Mouse (Mus musculus) testis, adult 2 months (tissue): ENCODE measurements at regions not wholly inside any gene's neighbourhood (a gene's known extent, or its start where the extent isn't known, plus 50 kb on each side); places are given as distances from the start of the nearest gene placed in this dataset.

Source experiments
- H3K27ac ChIP-seq: fragments of 200-500 bp; 2 replicates; pipeline ENCODE4 v1.5.1; 2012; ENCODE audit warnings: low read depth, low read length; ENCODE audit not compliant: control insufficient read depth, insufficient read depth
- H3K27me3 ChIP-seq: fragments of 200-500 bp; 2 replicates; pipeline ENCODE4 v1.6.1; 2012; ENCODE audit warnings: mild to moderate bottlenecking, low read length, moderate library complexity; ENCODE audit not compliant: control insufficient read depth, insufficient read depth
- H3K36me3 ChIP-seq: fragments of 200-500 bp; 2 replicates; pipeline ENCODE4 v1.6.1; 2012; ENCODE audit warnings: mild to moderate bottlenecking, low read length; ENCODE audit not compliant: control insufficient read depth, insufficient read depth
- H3K4me1 ChIP-seq: fragments of 200-500 bp; 2 replicates; pipeline ENCODE4 v1.6.1; 2012; ENCODE audit warnings: low read length; ENCODE audit not compliant: control insufficient read depth, insufficient read depth
- H3K4me3 ChIP-seq: fragments of 200-500 bp; 2 replicates; pipeline ENCODE4 v1.5.1; 2012; ENCODE audit warnings: low read depth, mild to moderate bottlenecking, low read length, moderate library complexity, mixed read lengths; ENCODE audit not compliant: control insufficient read depth
- CTCF ChIP-seq: fragments of 200-500 bp; IDR thresholded peaks from 2 replicates; pipeline ENCODE4 v1.5.1; 2012; ENCODE audit warnings: low read depth, mild to moderate bottlenecking, inconsistent platforms, low read length, moderate library complexity; ENCODE audit not compliant: control insufficient read depth, insufficient read depth, insufficient replicate concordance
- POLR2A ChIP-seq: fragments of 200-500 bp; IDR thresholded peaks from 2 replicates; pipeline ENCODE4 v1.6.1; 2012; ENCODE audit warnings: low read depth, mild to moderate bottlenecking, inconsistent platforms, low read length, moderate library complexity; ENCODE audit not compliant: control insufficient read depth

- no peak overlapping the region for H3K4me3 ChIP-seq
- H3K4me1 ChIP-seq: no peaks in the 10 kb centered on the region
- H3K36me3 ChIP-seq: no peaks in the 10 kb centered on the region
- no peaks in the 10 kb centered on the region for H3K27me3 ChIP-seq
- TF ChIP-seq CTCF: no peak
- TF ChIP-seq POLR2A: no peak
- no peak overlapping the region for H3K27ac ChIP-seq
Observed at GRCm38 (mm10) chr13:32608413-32608812, 175.3 kb downstream of the Mylk4 start.

- H3K27me3 ChIP-seq: no peaks in the 10 kb centered on the region
- H3K27ac ChIP-seq: no peak overlapping the region
- H3K4me1 ChIP-seq: no peaks in the 10 kb centered on the region
- no peaks in the 10 kb centered on the region for H3K36me3 ChIP-seq
- no peak overlapping the region for H3K4me3 ChIP-seq
- TF ChIP-seq CTCF (no peak), POLR2A (no peak)
Observed at GRCm38 (mm10) chr13:32603925-32604590, 179.7 kb downstream of the Mylk4 start.

- H3K4me3 ChIP-seq: no peak overlapping the region
- H3K27ac ChIP-seq: no peak overlapping the region
- H3K27me3 ChIP-seq: no peaks in the 10 kb centered on the region
- no peaks in the 10 kb centered on the region for H3K36me3 ChIP-seq
- no peaks in the 10 kb centered on the region for H3K4me1 ChIP-seq
- TF ChIP-seq CTCF (no peak), POLR2A (no peak)
Observed at GRCm38 (mm10) chr13:32601315-32601714, 182.4 kb downstream of the Mylk4 start.

- H3K27ac ChIP-seq: no peak overlapping the region
- H3K27me3 ChIP-seq: no peaks in the 10 kb centered on the region
- TF ChIP-seq POLR2A (no peak), CTCF (no peak)
- no peaks in the 10 kb centered on the region for H3K4me1 ChIP-seq
- H3K4me3 ChIP-seq: no peak overlapping the region
- no peaks in the 10 kb centered on the region for H3K36me3 ChIP-seq
Observed at GRCm38 (mm10) chr13:32593611-32594010, 190.1 kb downstream of the Mylk4 start.

GRCm38 (mm10) chr13:32593131-32593530 is 190.6 kb downstream of the Mylk4 start:
- Histone ChIP-seq H3K27me3 (no peaks in the 10 kb centered on the region), H3K4me1 (no peaks in the 10 kb centered on the region), H3K27ac (no peak overlapping the region), H3K36me3 (no peaks in the 10 kb centered on the region), H3K4me3 (no peak overlapping the region)
- TF ChIP-seq POLR2A (no peak), CTCF (no peak)

GRCm38 (mm10) chr13:32581598-32581997 is 202.2 kb downstream of the Mylk4 start:
- H3K27me3 ChIP-seq: no peaks in the 10 kb centered on the region
- TF ChIP-seq POLR2A: no peak
- no peak for TF ChIP-seq CTCF
- no peak overlapping the region for H3K27ac ChIP-seq
- no peaks in the 10 kb centered on the region for H3K4me1 ChIP-seq
- H3K4me3 ChIP-seq: no peak overlapping the region
- H3K36me3 ChIP-seq: no peaks in the 10 kb centered on the region

GRCm38 (mm10) chr13:32567850-32568249 is 215.9 kb downstream of the Mylk4 start:
- Histone ChIP-seq H3K27me3 (no peaks in the 10 kb centered on the region), H3K36me3 (no peaks in the 10 kb centered on the region), H3K27ac (no peak overlapping the region), H3K4me1 (no peaks in the 10 kb centered on the region), H3K4me3 (no peak overlapping the region)
- TF ChIP-seq CTCF: no peak
- TF ChIP-seq POLR2A: no peak
